Mouse (Mus musculus) intestine, embryonic 15.5 days (tissue): Measurements from ENCODE around the gene Fermt3. TPM values are rescaled to one million over a fixed set of nuclear protein-coding genes. Genes with fewer than 3 reads are reported as not detected.

ENCODE experiments used
- ATAC-seq: fragments of 200-750 bp; cut with Nextera tagmentation; 2 replicates; pipeline ENCODE4 v1.8.0; 2017; ENCODE audit warnings: moderate TSS enrichment, moderate library complexity
- H3K27ac ChIP-seq: fragments of 300-500 bp; sonication (generic); 2 replicates; pipeline ENCODE4 v1.5.1; 2015; ENCODE audit warnings: mild to moderate bottlenecking, inconsistent platforms
- H3K27me3 ChIP-seq: fragments of 300-500 bp; sonication (generic); replicated peaks from 2 replicates; pipeline ENCODE4 v1.6.1; 2015; ENCODE audit warnings: inconsistent platforms
- H3K36me3 ChIP-seq: fragments of 300-500 bp; sonication (generic); 2 replicates; pipeline ENCODE4 v1.6.1; 2015; ENCODE audit warnings: inconsistent platforms
- H3K4me1 ChIP-seq: fragments of 300-500 bp; sonication (generic); replicated peaks from 2 replicates; pipeline ENCODE4 v1.6.1; 2015; ENCODE audit warnings: inconsistent platforms
- H3K4me2 ChIP-seq: fragments of 300-500 bp; sonication (generic); replicated peaks from 2 replicates; pipeline ENCODE4 v1.6.1; 2015; ENCODE audit warnings: mild to moderate bottlenecking, inconsistent platforms
- H3K4me3 ChIP-seq: fragments of 300-500 bp; sonication (generic); replicated peaks from 2 replicates; pipeline ENCODE4 v1.5.1; 2015; ENCODE audit warnings: inconsistent platforms
- H3K9ac ChIP-seq: fragments of 300-500 bp; sonication (generic); 2 replicates; pipeline ENCODE4 v1.6.1; 2015; ENCODE audit warnings: inconsistent platforms
- H3K9me3 ChIP-seq: fragments of 300-500 bp; sonication (generic); 2 replicates; pipeline ENCODE4 v1.6.1; 2016; ENCODE audit warnings: inconsistent platforms
- WGBS: fragments of 180-500 bp; shearing (Covaris S2); methylation state at CpG from one replicate; pipeline ENCODE4 v1.1.7; 2015; 5-methylcytosine and 5-hydroxymethylcytosine counted together
- polyA plus RNA-seq: library from polyadenylated mRNA; unstranded; fragments of >200 nt; fragmentation: Nextera tagmentation; extraction: Ambion mirVana; gene quantifications from 2 replicates; pipeline ENCODE4 v1.2.1, GENCODE M21; 2015

The Fermt3 gene
- polyA plus RNA-seq, 1 experiment from 2014 or later = 9.8 TPM

DNA sequence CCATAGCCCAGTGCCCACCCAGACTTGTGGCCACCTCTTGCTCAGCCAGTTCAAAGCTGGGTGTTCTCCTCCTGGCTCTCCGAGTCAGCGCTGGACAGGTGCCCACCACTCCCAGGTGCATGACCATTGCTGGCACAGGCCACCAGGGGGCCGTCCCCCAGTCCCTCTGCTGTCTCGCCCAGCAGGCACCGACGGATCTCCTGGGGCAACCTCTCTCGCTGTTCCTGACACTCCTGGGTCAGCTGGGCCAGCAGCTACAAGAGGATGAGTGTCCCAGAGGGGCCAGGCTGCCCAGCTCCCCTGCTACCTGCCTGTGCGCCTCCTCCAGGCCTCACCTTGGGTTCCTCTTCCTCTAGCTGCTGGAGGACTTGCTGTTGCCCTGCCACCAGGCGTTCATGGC, 65.2 kb downstream of the Fermt3 start:
- 0 out of 2 replicates have a peak overlapping the region, but pooled peaks have one; percentile 3 for H3K4me2 ChIP-seq
- H3K9ac ChIP-seq = no peak overlapping the region
- ATAC-seq = no peak

DNA sequence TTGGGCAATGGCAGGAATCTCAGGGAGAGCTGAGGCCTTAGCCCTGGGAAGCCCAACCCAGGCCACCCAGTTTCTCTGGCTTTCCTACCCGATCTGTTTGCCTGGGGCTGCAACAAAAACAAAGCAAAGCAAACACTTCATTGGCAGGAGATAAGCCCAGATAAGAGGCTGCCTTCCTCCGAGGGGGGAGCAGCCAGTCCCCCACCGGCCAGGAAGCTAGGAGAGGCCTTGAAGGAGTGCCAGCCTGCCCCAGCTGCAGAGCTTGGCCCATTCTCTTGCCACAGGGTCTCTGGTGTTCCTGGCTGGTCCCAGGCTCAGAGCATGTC, 66.6 kb downstream of the Fermt3 start:
- ATAC-seq = peak; percentile 7; the same call in 1 of the 2 replicates
- Histone ChIP-seq H3K4me1 (peaks cover 36% of the 10 kb centered on the region), H3K27ac (peak overlapping the region; percentile 97), H3K9me3 (no peaks in the 10 kb centered on the region), H3K36me3 (peaks cover 34% of the 10 kb centered on the region), H3K4me3 (peak overlapping the region; percentile 55), H3K9ac (peak overlapping the region; percentile 68), H3K4me2 (peak overlapping the region; percentile 88), H3K27me3 (no peaks in the 10 kb centered on the region)
- WGBS = 8% methylated on average over 3 of the region's 3 CpGs

More for the DNA sequence above, 65.2 kb downstream of the Fermt3 start:
- Histone ChIP-seq H3K36me3 (peaks cover 46% of the 10 kb centered on the region), H3K4me1 (peaks cover 32% of the 10 kb centered on the region), H3K27me3 (no peaks in the 10 kb centered on the region), H3K4me3 (no peak overlapping the region), H3K9me3 (no peaks in the 10 kb centered on the region), H3K27ac (peak overlapping the region; percentile 36; the same call in 1 of the 2 replicates)
- 45% methylated on average over 9 of the region's 9 CpGs for WGBS

DNA sequence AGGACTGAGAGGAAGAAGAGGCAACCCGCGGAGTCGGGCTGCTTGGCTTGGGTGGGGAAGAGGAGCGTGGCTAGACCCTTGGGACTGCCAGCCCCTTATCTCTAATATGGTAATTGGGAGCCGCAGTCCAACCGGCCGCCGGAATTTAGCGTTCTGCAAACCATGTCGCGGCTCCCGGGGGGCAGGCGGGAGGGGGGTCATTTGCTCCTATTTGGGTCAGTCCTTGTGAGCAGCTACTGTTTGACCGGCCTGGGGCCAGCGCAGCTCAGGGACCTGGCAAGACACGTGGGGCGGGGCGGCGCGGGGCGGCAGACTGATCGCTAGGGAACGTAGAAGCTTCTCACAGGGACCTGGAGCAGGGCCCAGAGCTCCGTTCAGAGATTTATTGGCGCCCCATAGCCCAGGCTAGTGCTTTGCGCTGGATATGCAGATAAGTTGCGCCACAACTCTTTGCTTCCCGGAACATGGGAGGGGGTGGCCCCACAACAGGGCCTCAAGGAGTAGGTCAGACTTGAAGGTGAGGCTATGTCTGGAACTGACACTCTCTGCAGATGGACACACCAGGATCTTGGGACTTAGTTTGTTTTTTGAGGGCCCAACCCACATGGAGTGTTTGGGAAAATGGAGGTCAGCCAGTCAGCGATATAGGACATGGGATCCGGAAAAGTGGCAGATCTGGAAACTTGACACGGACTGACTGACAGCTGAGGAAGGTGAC, 67.1 kb downstream of the Fermt3 start:
- peak; percentile 57 for ATAC-seq

DNA sequence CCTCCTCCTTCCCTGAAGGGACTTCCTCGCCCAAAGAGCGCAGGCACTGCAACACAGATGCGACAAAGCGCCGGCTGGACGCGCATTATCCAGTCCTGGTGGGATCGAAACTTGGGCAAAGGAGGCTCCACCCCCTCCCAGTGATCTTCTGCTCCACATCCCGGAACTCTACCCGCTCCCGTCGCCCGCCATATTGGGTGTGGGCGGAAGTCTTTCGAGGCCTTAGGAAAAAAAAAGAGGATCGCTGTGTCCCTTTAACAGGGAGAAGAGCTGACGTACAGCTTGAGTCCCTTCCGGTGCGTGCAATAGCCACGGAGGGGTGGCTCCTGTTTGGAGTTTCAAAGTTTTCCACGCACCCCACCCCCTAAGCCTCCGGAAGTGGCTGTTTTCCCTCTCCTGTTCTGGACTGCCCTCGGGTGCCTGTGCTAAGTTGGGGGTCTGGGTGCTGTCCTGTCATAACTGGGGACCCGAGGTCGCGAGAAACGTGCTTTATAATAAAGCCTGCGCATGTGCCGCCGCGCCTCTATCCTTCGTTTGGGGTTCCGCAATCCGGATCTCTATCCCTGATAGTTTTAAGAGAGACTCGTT, 67.8 kb downstream of the Fermt3 start:
- Histone ChIP-seq H3K9ac (peak overlapping the region; percentile 74), H3K27ac (peak overlapping the region; percentile 97), H3K4me1 (peaks cover 36% of the 10 kb centered on the region), H3K9me3 (no peaks in the 10 kb centered on the region), H3K27me3 (no peaks in the 10 kb centered on the region), H3K36me3 (peaks cover 22% of the 10 kb centered on the region), H3K4me2 (peak overlapping the region; percentile 88), H3K4me3 (peak overlapping the region; percentile 55)
- under 1% methylated on average over 35 of the region's 35 CpGs for WGBS
- peak; percentile 78 for ATAC-seq

More for the DNA sequence above, 67.1 kb downstream of the Fermt3 start:
- Histone ChIP-seq H3K4me3 (peak overlapping the region; percentile 55), H3K27me3 (no peaks in the 10 kb centered on the region), H3K27ac (peak overlapping the region; percentile 97), H3K36me3 (peaks cover 28% of the 10 kb centered on the region), H3K9ac (peak overlapping the region; percentile 68), H3K4me2 (peak overlapping the region; percentile 88), H3K9me3 (no peaks in the 10 kb centered on the region), H3K4me1 (peaks cover 36% of the 10 kb centered on the region)
- 1% methylated on average over 31 of the region's 31 CpGs for WGBS

DNA sequence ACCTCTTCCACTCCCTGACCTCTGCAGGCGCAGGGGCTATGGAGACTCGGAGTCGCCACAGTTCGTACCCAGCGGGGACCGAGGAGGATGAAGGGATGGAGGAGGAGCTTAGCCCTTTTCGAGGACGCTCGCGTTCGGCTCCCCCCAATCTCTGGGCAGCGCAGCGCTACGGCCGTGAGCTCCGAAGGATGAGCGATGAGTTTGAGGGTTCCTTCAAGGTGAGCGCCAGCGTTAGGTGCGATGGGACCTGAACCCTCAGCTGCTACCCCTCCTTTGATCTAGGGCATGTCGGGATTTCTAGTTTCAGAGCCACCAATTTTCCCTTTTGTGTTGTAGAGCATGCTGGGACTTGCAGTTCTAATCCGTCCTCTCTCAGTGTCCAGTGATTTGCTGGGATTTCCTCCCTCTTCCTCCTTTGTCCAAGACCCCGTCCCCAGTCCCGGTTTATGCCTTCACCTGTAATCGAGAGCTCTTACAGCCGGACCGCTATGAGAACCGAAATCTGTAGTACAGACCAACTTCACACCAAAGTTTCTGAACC, 68.6 kb downstream of the Fermt3 start:
- H3K27ac ChIP-seq = peak overlapping the region; percentile 97
- H3K4me1 ChIP-seq = peaks cover 36% of the 10 kb centered on the region
- H3K4me3 ChIP-seq = peak overlapping the region; percentile 55
- peak overlapping the region; percentile 74 for H3K9ac ChIP-seq
- under 1% methylated on average over 28 of the region's 28 CpGs for WGBS
- ATAC-seq = peak; percentile 16
- H3K27me3 ChIP-seq = no peaks in the 10 kb centered on the region
- peak overlapping the region; percentile 88 for H3K4me2 ChIP-seq
- peaks cover 18% of the 10 kb centered on the region for H3K36me3 ChIP-seq
- no peaks in the 10 kb centered on the region for H3K9me3 ChIP-seq

DNA sequence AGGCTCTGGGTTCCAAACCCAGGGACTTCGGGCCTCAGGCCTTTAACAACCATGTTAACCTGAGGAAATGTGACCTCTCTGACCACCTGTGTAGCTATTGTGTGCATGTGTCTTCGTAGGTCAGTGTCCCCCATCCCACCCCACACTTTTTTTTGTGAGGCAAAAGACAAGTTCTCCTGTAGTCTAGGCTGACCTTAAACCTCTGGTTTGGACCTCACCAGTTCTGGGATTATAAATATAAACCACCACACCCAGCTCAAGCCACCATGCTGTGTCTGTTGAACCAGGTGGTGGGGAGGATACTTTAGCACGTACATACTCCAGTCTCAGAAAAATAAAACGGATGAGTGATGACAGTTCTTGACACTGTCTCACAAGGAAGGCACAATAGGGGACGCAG, 69.3 kb downstream of the Fermt3 start:
- Histone ChIP-seq H3K27me3 (no peaks in the 10 kb centered on the region), H3K27ac (peak overlapping the region; percentile 97), H3K36me3 (peaks cover 11% of the 10 kb centered on the region), H3K9ac (peak overlapping the region; percentile 74; the same call in 1 of the 2 replicates), H3K4me3 (peak overlapping the region; percentile 55), H3K4me1 (peaks cover 36% of the 10 kb centered on the region), H3K9me3 (no peaks in the 10 kb centered on the region), H3K4me2 (peak overlapping the region; percentile 88)
- WGBS = 50% methylated on average over 5 of the region's 5 CpGs
- ATAC-seq = no peak

DNA sequence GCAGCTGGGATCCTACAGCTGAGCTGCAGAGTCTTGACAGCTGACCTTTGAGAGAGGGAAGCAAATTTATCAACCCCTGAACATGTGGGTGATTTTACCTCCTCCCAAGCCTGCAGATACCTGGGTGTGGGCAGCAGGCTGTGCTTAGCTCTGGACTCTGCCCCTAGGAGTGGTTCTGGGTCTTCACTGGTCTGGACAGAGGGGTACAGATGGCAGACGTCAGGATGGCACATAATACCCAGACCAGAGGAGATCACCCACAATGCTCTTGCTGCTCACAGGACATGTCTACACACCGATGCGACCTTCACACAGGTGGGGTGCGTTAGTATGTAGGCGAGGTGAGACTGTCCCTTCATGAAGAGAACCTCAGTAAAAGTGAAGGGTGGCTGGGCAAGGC, 69.7 kb downstream of the Fermt3 start:
- no peaks in the 10 kb centered on the region for H3K27me3 ChIP-seq
- WGBS = 81% methylated on average over 5 of the region's 5 CpGs
- H3K36me3 ChIP-seq = peaks cover 6% of the 10 kb centered on the region
- peak overlapping the region; percentile 88 for H3K4me2 ChIP-seq
- no peaks in the 10 kb centered on the region for H3K9me3 ChIP-seq
- peaks cover 36% of the 10 kb centered on the region for H3K4me1 ChIP-seq
- peak overlapping the region; percentile 97 for H3K27ac ChIP-seq
- no peak for ATAC-seq
- H3K4me3 ChIP-seq = peak overlapping the region; percentile 55; the same call in 1 of the 2 replicates
- H3K9ac ChIP-seq = peak overlapping the region; percentile 31; the same call in 1 of the 2 replicates

Other genes with a start within 250 kb of the Fermt3 start
- gene Rps6ka4, start 178.8 kb downstream of the Fermt3 start, polyA plus RNA-seq = 20.8 and 21.0 TPM in 2 replicates
- 1.4 and 1.5 TPM in 2 replicates for gene Ccdc88b, start 161.3 kb downstream of the Fermt3 start, polyA plus RNA-seq
- 124 TPM in 2 replicates for gene Trmt112, start 109.8 kb downstream of the Fermt3 start, polyA plus RNA-seq
- gene Prdx5, start 109.4 kb downstream of the Fermt3 start, polyA plus RNA-seq = 184 and 205 TPM in 2 replicates
- gene Esrra, start 97.7 kb downstream of the Fermt3 start, polyA plus RNA-seq = 32.2 and 37.6 TPM in 2 replicates
- 1.1 and 1.6 TPM in 2 replicates for gene Catsperz, start 94.1 kb downstream of the Fermt3 start, polyA plus RNA-seq
- 0.29 and 0.40 TPM in 2 replicates for gene Kcnk4, start 85.0 kb downstream of the Fermt3 start, polyA plus RNA-seq
- 70.0 and 72.4 TPM in 2 replicates for gene Bad, start 77.6 kb downstream of the Fermt3 start, polyA plus RNA-seq
- gene Gpr137, start 77.0 kb downstream of the Fermt3 start, polyA plus RNA-seq = 20.4 and 25.5 TPM in 2 replicates
- 177 and 188 TPM in 2 replicates for gene Ppp1r14b, start 44.5 kb downstream of the Fermt3 start, polyA plus RNA-seq
- 187 and 198 TPM in 2 replicates for gene Plcb3, start 43.0 kb downstream of the Fermt3 start, polyA plus RNA-seq
- gene Fkbp2, start 39.0 kb downstream of the Fermt3 start, polyA plus RNA-seq = 154 and 170 TPM in 2 replicates
- 44.0 and 46.7 TPM in 2 replicates for gene Vegfb, start 31.8 kb downstream of the Fermt3 start, polyA plus RNA-seq
- 22.7 and 27.5 TPM in 2 replicates for gene Dnajc4, start 26.9 kb downstream of the Fermt3 start, polyA plus RNA-seq
- 20.6 and 23.5 TPM in 2 replicates for gene Nudt22, start 23.4 kb downstream of the Fermt3 start, polyA plus RNA-seq
- gene Trpt1, start 23.3 kb downstream of the Fermt3 start, polyA plus RNA-seq = 6.9 and 9.0 TPM in 2 replicates
- gene Stip1, start 20.5 kb upstream of the Fermt3 start, polyA plus RNA-seq = 211 and 214 TPM in 2 replicates
- gene Macrod1, start 37.3 kb upstream of the Fermt3 start, polyA plus RNA-seq = 11.8 and 11.9 TPM in 2 replicates
- gene Flrt1, start 86.3 kb upstream of the Fermt3 start, polyA plus RNA-seq = 1.8 and 2.1 TPM in 2 replicates
- 166 and 172 TPM in 2 replicates for gene Otub1, start 186.8 kb upstream of the Fermt3 start, polyA plus RNA-seq
- gene Cox8a, start 198.1 kb upstream of the Fermt3 start, polyA plus RNA-seq = 1,343 and 1,351 TPM in 2 replicates
- 49.8 and 52.9 TPM in 2 replicates for gene Naa40, start 221.7 kb upstream of the Fermt3 start, polyA plus RNA-seq
- gene Rcor2, start 247.9 kb upstream of the Fermt3 start, polyA plus RNA-seq = 12.1 and 12.8 TPM in 2 replicates